Mouse (Mus musculus): ENCODE results near the gene Adap1.
A peak's percentile ranks its signal among the peaks of the same experiment; 100 is the strongest.
"Not testable (repeated sequence)": the region's sequence is repeated elsewhere in the genome, so short reads cannot be mapped to it uniquely, and the experiment has no call there.

The Adap1 gene

DNA sequence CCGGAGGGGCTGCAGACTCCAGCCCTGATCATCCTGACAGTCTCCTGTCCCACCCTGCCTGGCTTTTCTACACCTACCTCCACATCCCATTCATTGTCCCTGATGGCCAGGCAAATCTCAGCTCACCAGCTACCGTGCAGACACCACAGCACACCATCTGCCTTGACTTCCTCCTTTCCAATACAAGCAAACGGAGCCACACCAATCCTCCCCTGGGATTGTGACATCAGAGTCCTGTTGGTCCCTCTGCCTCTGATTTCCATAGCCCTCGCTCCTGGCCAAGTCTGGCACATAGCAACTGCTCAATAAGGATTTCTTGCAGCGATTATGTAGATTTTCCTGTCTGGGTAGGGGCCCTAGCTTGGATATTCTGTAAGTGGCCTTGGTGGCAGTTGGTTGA is 25.7 kb upstream of the Adap1 start, which contains the start of gene Cox19:
Cox19 (minus strand) TSS at position 285 of the 400 bp plus-strand sequence.
- DNase-seq (ENCODE audit: low spot score in 2 of 2), result no peak

DNA sequence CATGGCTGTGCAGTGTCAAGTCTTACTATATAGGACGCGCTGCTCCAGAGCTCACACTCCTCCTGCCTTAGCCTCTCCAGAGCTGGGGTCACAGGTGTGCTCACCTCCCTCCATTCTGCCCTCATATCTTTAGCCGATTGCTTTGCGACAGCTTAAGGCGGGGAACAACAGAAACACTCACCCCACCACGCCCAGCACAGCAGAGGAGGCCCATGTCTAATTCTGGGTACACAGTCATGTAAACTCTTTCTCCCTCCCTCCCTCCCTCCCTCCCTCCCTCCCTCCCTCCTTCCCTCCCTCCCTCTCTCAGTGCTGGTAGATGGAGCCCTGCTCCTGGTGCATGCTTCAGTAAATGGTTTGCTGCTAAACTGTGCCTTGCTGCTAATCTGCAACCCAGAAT is 24.3 kb upstream of the Adap1 start:
- DNase-seq (ENCODE audit: low spot score in 2 of 2), result no peak

DNA sequence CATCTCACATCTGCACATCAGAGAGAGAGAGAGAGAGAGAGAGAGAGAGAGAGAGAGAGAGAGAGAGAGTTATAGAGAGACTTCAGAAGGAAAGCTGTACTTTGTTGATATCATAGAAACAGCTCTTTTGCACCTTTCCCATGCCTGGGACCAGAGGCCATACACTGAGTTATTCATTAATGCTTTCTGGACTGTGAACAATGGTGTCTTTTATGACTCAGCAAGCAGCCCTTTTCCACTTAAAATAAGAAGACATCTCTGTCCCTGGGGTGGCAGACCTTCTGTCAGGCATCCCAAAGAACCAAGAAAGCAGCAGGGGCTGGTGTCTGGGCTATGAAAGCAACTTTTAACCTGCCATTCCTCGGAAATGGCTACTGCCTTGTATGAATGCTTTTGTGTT is 21.8 kb upstream of the Adap1 start:
- DNase-seq (ENCODE audit: low spot score in 2 of 2), result no peak

DNA sequence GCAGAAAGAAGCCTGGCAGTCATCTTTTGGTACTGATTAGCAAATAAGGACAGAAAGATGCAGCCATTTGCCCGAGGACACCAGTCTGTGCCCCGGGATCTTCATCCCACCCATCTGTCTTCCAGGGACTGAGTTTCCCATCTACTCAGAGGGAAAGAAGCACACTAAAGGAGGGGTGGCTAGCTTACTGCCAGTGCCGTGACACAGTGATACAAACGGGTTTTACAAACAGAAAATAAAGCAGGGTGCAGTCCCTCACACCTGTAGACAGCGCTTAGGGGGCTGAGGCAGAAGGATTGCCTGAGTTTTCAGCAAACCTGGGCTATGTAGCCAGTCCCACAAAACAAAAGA is 19.9 kb upstream of the Adap1 start:
- no peak for DNase-seq (ENCODE audit: low spot score in 2 of 2)

DNA sequence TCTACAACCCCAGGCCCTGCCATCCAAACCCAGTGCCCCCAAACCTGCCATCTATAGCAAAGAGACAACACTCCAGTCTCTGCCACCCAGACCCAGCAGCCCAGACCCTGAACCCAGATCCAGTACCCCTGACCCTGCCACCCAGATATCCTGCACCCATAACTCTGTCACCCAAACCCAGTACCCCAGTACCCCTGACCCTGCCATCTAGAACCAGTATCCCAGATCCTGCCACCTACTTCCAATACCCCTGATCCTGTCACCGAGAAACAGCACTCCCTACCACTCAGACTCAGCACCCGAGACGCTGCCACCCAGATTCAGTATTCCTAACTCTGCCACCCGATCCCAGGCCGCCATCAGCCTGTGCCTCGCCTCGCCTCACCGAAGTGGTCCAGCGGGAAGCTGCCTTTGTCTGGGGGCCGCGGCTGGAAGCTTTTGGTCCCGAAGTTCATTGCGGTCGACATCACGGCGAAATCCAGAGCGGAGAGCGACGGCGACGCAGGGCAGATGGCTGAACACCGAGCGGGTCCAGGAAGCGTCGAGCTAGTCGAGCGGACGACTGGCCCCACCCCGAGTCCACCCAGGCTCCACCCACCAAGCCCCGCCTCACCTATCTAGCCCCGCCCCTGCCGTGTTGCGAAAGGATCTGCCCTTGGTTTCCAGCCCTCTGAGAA is 19.4 kb upstream of the Adap1 start:
- DNase-seq (ENCODE audit: low spot score in 2 of 2), result peak; percentile 94 to 95

DNA sequence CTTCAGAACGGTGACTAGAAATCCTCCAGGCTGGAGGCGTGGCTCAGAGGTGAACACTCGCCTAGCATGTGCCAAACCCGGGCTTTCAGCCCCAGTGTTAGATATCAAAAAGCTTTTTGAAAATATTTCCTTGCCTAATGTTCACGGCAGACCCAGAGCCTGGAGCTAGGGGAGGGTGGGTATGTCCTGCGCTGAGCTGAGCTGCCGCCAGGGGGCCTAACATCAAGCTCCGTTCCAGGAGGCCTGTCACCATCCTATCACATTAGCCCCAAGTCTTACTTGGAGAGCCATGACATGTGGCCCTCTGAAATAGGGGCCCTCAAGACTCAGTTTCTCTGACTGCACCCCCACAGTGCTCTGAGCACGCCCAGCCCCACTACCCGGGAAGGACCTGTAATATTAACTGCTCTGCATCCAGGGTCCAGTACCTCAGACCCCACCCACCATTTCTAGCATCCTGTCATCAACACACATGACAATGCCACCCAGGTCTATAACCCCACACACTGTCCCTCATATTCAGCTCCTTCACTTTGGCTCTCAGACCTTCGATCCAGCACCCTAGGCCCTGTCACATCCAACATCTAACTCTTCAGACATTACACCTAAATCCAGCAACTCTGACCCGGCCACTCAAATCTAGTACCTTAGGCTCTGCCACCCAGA is 18.7 kb upstream of the Adap1 start:
- peak; percentile 68 to 81 for DNase-seq (ENCODE audit: low spot score in 2 of 2)

DNA sequence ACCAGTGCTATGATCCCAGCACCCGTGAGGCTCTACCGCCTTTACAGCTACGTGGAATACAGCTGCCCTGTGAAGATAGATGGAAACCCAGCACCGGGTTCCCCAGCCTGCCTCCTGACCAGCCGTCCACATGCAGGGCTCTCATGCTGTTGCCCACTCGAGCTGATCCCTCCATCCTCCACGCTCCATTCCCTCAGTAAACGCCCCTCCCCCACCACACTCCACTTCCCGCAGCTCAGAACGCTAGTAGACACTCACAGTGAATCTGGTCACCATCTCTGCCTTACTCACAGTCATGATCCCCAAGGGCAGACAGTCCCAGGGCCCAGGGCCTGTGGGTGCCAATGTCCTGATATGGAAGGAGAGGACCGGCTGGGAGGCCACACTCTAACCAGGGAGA is 13.5 kb upstream of the Adap1 start:
- DNase-seq (ENCODE audit: low spot score in 2 of 2), result no peak

DNA sequence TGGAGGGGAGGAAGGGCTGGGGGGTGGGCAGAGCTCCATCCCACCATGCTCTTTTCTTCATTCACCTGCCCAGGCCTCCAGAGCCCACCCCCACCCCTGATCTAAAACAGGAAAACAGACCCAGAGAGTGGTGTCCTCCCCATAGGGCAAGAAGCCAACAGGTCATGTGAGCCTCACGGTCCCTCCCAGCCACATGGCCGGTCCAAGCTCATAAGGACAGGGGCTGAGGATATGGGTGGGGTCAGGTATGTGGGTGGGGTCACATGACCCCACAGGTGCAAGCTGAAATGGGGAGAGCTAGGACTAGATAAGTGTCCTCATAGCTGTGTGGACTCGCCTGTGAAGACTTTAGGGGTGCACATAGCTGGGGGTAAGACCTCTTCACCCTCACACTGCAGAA is 13.0 kb upstream of the Adap1 start:
- DNase-seq (ENCODE audit: low spot score in 2 of 2), result no peak

DNA sequence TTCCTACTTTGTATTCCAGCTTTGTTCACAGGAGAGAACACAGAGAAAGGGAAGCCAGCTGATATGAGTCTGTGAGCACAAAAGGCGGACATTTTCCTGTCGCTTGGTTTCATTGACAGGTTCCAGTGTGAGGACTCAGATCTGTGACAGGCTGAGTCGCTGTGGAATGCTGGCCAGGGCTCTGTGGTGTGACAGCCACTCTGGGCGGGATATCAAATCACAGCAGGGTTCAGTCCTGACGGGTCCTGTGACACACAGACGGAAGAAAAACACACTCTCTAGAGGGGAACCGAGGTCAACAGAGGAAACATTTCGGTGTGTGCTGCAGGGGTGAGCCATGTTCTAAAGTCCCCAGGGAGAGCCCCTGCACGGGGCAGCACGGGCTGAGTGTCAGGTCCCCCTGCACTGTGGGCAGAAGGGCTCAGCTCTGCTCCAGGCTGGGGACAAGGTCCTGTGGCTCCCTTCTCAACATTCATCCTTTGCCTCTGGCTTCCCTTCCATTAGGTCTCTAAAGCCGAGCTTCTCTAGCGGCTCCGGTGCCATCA is 12.5 kb upstream of the Adap1 start:
- DNase-seq (ENCODE audit: low spot score in 2 of 2), result no peak

DNA sequence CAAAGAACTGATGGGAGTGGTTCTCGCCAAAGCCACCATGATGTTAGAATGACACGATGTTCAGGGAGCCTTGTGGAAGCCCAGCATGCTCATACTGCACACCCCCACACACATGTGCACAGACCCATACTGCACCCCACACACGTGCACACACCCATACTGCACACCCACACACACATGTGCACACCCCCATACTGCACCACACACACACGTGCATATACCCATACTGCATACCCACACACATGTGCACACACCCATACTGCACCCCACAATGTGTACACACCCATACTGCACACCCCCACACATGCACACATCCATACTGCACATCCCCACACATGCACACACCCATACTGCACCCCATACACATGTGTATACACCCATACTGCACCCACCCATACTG is 10.2 kb upstream of the Adap1 start:
- no peak for DNase-seq (ENCODE audit: low spot score in 2 of 2)

DNA sequence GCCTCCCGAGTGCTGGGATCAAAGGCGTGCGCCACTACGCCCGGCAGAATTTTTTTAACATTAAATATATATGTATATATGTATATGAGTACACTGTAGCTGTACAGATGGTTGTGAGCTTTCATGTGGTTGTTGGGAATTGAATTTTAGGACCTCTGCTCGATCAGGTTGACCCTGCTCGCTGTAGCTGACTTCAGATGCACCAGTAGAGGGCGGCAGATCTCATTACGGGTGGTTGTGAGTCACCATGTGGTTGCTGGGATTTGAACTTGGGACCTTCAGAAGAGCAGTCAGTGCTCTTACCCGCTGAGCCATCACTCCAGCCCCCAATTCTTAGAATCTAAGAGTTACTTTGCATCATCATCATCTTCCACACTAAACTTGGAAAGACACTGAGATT is 9.0 kb upstream of the Adap1 start:
- DNase-seq (ENCODE audit: low spot score in 2 of 2), result not testable (repeated sequence)

DNA sequence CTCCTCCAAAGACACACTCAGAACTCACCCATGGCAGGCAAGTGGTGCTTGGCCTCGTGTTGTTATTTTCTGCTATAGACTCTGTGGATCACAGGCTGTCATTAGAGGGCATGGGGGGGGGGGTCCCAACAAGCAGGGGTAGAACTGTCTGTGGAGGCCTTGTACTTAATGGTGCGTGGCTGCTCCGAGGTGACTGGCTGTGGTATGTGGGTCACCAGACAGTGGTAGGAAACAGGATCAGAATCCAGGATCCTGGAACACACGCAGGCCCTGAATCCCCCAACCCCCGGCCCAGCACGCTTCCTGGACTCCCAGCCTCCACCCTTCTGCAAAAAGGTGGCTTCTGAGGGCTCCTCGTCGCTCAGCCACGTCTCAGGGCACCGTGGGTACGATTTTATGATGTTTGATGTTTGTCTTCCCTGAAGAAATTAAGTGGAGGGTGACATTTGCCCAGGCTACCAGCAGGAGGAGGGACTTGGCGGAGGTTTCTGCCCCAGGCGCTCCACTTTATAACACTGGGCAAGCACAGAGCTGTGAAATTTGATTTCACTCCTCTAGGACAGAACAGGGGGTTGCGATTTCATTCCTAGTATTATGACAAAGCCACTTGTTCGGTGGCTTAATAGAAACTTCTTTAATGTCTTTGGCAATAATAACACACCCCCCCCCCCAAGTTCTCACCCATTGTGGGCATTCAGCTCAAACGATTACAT is 8.0 kb upstream of the Adap1 start:
- no peak for DNase-seq (ENCODE audit: low spot score in 2 of 2)

DNA sequence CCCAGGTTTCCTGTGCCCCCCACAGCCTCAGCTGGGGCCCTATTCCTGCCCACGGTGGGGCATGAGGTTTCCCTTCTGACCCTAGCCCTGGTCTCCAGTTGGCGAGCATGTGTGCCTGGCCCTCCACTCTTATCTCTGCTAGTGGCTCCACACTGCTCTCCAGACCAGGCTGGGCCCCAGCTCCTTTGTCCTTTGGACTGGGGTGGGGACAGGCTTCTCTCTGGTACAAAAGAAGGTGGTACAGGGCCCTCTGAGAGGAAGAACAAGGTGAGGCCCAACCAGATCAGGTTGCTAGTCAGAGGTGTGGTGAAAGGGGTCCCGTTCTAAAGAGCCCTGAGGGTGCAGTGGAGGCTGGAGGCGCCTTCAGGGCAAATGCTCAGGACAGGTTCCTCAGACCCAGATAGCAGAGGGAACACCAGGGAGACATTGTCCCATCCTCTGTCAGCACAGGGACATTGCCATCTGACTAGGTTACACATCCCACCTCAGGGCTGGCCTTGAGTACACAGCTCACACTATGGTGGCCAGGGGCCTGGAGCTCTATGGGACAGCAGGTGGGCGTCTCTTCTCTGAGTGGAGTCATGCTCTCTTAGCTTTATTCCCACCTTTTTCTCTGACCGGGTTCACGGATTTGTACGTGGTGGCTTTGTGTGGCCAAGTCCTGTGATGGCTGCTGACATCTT is 7.3 kb upstream of the Adap1 start:
- DNase-seq (ENCODE audit: low spot score in 2 of 2), result no peak

DNA sequence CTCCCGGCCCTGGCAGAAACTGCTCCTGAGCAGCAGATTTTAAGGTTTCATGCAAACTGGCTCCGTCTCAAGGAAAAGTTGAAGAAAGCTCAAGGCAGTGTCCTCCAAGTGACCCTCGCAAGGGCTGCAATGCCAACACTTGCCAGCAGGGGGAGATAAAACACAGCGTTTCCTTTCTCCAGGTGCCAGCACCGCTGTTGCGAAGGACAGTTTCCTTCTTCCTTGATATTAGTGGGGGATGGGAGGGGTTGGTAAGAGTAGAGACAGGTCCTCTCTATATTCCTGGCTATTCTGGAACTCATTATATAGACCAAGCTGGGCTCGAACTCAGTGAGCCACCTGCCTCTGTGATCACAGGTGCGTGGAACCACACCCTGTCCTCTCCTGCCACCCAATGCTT is 6.3 kb upstream of the Adap1 start:
- DNase-seq (ENCODE audit: low spot score in 2 of 2), result peak; percentile 60 to 68

DNA sequence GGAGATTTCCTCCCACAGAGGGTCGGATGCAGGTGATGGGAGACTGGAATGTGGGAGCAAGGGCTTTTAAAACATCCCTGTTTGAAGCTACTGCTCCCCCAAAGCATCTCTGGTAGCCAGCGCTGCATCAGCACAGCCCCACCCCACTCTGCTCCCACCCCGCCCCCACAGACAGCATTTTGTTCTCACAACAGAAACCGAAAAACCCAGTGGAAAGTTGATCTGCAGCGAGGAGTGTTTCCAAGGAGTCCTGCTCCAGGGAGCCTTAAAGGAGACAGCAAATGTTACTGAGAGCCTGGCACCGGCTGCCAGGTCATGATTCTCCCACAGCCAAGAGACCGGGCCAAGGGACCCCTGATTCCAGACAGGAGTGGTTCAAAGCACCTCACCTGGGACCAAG is 5.3 kb upstream of the Adap1 start:
- DNase-seq (ENCODE audit: low spot score in 2 of 2), result no peak

DNA sequence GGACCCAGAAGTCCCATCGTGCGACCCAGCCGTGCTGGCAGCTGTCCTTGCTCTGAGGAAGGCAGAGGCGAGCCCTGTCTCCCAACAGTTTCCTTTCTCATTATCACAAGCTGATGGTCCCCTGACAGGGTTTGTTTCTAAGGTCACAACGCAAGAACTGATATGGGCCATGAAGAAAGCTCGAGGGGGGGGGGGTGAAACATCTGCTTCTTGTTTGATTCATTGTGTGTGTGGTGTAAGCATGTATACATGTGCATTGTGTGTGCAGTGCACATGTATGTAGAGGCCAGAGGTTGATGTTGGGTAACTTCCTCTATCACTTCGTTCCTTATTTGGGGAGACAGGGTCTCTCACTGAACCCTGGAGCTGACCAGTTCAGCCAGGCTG is 2.2 kb upstream of the Adap1 start:
- no peak for DNase-seq (ENCODE audit: low spot score in 2 of 2)

DNA sequence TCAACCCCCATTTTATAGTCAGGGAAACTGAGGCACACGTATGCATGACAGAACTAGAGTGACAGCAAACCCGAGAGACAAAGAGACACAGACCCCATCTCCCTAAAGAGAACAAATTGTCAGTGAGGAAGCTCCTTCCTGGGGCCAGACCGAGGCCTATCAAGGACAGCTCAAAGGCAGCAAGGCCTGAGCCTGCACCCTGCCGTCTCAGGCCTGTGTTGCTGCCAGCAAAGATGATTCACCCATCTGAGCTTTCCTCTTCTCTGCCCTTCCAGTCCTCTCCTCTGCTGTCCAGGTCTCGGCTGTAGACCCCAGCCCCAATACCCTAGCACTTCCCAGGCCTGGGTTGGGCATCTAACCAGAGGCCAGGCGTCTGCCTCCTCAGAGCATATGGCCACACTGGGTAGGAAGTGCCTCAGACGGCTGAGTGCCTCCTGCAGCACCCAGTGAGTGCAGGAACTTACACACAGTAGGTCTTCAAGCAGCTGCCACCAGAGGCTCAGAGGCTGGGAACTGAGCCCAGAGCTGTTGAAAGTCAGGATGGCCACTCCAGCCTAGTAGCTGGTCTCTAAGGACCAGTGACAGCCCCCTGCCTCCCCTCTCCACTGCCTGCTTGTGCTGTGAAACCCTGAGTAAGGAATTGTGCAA is 1.7 kb upstream of the Adap1 start:
- DNase-seq (ENCODE audit: low spot score in 2 of 2), result no peak

DNA sequence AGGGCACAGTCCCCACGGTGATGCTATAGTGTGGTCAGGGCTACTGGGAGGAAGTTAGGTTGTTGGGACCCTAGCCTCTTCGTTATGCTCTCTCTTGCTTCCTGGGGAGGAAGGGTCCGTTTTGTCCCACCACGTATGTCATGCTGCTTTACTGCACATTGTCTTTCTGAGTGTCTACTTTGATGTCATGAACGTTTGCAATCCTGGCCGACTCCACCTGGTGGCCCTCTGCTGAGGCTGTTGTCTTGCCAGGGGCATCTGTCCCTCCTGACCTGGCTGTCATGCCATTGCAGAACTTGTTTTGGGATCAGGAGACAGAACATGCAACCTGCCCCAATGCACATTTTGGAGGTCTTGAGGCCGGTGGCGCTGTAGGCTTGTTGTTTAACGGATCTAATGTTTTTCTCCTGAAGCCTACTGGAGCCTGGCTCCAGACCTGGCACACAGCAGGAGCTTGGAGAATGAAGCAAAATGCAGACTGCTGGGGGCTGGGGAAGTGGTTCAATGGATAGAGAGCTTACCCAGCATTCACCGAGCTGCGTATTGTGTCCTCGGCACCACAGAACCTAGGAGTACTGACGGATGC is 782 bp upstream of the Adap1 start:
- DNase-seq (ENCODE audit: low spot score in 2 of 2), result no peak

DNA sequence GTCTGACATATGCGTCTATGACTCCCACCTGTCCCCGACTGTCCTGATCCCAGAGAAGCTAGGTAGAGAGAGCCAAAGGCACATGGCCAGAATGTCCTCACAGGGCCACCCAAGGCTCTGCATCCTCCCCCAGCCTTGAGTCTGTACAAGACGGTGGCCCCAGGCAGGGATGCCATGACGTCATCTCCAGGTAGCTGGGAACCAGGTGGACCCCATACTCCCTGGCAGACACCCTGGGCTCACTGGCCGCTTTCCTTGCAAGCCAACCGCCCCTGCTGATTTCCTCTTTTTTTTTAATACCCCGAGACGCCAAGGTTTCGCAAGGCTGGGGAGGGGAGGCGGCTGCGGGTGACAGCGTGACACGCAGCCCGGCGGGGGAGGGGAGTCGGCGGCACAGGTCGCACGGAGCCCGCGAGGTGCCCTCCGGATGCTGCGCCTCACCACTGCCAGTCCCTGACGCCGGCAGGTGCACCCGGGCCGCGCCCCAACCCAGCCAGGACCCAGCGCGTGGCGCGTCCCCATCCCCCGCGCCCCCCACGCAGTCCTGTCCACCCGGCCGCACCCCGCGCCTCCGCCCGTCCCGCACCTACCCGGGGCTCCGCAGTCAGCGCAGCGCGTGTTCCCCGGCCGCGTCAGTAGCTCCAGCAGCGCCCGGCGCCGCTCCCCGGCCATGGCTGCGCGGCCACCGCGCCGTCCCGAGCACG is 579 bp downstream of the Adap1 start:
- DNase-seq (ENCODE audit: low spot score in 2 of 2), result peak; percentile 62 to 73

DNA sequence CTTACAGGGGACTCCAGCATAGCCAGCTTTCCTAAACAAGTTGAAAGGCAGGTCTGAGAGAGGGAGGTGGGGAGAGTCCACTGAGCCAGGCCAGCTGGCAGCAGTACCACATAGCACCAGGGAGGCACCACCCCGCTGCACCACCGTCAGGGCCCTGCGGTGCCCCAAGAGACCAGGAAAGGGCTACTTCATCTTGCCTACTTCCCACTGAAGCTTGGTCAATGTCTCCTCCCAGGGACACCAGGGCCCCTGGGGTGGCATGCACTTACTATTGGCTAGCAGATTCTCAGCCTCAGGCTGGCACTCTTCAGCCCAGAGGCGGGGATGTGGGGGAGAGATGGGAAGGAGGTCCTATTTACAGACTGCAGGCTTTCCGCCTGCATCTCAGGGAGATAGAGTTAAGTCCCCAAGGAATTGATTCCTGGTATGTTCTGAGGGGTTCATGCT is 1.4 kb downstream of the Adap1 start:
- peak in 1 of 2 experiments; percentile 30 for DNase-seq (ENCODE audit: low spot score in 2 of 2)

Measured in natural killer cell, adult 2 months (primary cell).